Mouse (Mus musculus) lung, postnatal 0 days (tissue): Measurements from ENCODE around the gene Rerg.

Experiments
- CTCF ChIP-seq: IDR thresholded peaks from 2 replicates; pipeline ENCODE4 v1.5.1; 2016; ENCODE audit warnings: antibody characterized with exemption, mild to moderate bottlenecking
- EP300 ChIP-seq: IDR thresholded peaks from 2 replicates; pipeline ENCODE4 v1.6.1; 2016; ENCODE audit warnings: antibody characterized with exemption, mild to moderate bottlenecking, control low read depth

DNA sequence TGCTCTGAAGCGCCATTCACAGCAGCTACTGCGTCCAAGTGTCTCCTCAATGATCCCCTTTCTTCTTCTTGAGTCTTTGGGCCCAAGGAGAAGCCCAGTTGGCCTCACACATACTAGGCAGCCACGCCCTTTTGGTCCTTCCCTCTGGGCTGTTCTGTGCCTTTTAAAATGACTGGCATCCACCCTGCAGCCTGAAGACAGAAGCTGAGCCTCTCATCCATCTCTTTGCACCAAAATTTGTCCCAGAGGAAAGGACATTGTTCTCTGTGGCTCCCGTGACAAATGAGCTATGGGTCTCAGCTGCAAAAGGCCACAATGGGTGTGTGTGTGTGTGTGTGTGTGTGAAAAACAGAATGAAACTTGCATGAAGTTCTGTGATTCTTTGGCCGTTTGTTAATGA lies 109.7 kb downstream of the Rerg start:
- TF ChIP-seq CTCF: no peak
- TF ChIP-seq EP300: no peak
